Mouse (Mus musculus) T-helper 1 cell (primary cell): ENCODE data around the gene Fgfr2.

ENCODE experiments used
- in situ Hi-C: fragments of 300-600 bp; cut with MboI, MseI; formaldehyde crosslinking; loops from one replicate; pipeline ENCODE4 v1.15.1; 2025; ENCODE audit warnings: high pct_unique_total_duplicates

The Fgfr2 gene

DNA sequence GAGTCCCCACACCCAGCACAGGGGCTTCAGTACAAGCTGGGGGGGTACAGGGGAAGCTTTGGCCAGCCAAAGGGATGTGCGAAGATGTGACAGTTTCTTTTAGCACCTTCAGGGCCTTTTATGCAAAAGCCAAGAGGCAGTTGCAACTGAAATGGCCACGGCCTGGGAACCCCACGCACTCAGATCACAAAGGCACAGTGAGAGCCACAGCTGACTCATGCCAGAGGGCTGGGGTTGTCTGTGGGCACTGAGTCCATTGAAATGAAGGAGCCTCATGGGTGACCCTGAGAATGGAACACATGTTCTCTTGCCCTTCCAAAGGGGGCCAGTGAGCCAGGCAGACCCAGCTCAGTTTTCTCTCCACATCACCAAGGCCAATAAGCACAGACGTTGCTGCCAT, 114.5 kb downstream of the Fgfr2 start:
- in situ Hi-C loops = no loop called here

DNA sequence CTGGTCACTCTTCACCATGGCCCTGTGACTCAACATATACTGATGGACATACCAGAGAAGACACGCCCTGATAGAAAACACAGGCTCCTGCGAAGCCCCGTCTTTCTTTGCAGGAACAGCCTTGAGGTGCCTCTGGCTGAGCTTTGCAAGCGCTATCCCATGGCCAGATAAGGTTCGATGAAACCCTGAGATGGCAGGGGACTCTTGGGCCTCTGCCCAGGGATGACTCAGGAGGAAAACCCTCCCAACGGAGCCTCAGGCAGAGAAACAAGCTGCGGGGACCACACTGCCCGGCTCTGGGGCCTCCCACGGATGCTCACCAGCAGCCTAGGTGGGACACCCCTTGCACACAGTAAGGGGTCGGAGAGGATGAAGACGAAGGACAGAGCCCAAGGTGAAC, 115.8 kb downstream of the Fgfr2 start:
- in situ Hi-C loops = no loop called here

DNA sequence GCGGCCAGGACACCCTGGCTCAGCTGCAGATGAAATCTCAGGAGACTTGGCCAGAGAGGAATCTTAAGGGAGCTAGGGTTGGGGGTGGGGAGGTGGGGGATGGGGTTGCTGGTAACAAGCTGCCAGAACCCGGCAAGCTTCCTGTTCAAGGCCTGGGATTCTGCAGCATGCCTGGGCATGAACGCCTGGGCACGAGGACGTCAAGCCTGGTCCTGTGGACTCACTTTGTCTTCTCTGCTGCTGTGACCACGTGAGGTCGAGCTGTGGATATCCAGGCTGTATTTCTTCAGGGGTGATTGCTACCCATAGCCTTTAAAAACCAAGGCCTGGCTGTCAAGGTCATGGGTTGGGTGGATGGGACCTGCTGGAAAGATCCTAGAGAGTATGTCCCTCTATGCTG, 117.4 kb downstream of the Fgfr2 start:
- in situ Hi-C loops = no loop called here

DNA sequence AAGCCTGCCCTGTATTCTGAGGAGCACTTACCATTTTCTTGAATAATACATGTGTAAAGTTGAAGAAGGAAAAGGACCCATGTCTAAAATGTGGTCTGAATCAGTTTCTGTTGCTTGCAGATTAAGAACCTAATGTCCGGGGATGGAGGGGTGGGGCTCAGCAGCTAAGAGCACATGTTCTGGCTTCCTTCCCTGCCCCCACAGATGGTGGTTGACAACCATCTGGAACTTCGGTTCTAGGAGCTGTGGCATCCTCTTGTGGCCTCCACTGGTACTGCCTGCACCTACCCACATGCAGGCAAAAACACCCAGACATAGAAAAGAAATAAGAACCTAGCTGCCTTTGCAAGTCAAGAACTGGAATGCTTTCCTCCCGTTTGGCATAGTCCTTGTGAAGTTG, 119.7 kb downstream of the Fgfr2 start:
- in situ Hi-C loops = no loop called here

DNA sequence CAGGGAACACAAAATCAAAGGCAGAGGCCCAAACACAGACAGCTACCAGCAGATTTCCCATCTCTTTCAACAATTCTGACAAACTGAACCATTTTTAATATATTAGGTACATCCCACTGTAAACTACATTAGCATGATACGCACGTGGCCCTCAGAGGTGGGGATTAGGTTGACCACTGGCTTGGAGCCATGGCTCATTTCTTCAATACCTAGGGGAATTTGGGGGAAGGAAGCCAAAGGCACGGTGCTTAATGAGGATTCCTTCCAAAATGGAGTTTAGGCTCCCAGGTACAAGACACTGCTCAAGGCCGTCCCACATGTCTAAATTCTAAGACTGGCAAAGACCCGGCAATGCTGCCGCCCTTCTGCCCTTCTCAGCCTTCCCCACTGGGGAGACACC, 120.9 kb downstream of the Fgfr2 start:
- in situ Hi-C loops = no loop called here

DNA sequence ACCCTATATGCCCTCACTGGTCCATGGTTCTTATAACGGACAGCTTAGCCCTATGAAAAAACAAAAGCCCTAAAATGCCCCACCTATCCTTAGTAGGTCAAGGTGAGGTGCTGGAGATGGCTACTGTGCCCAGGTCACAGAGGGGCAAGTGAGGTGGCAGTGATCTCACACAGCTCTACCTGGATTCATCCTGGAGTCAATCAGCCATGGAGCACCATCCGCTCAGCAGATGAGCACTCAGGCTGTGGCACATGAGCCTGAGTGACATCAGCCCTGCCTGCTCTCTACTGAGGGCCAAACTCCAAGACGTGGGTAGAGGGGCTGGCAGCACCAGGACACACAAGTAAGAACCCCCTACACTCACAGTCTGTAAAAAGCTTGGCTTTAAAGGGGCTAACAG, 121.8 kb downstream of the Fgfr2 start:
- in situ Hi-C loops = no loop called here

- in situ Hi-C loops = loop anchor here (10.0 kb wide), 1 partner anchor 344 kb away; no protein-coding TSS in a partner anchor
These were observed 124.1 kb downstream of the Fgfr2 start for GRCm38 (mm10) chr7:132999061-132999460.

DNA sequence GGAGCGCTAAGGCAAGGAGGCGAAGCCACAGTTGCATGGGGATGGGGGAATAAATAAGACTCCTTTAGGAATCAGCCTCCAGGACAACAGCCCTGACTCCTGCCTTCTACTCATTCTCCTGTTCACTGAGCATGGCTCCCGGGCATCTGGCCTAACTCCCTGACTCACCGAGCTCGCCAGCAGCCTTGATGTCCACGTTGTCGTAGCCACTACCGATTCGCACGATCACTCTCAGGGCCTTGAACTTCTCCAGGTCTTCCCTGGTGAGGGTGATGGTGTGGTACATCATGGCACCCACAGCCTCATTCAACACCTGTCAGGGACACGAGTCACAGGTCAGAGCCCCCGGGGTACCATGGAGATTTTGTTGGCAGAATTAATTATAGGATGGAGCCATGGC, 124.5 kb downstream of the Fgfr2 start:
- in situ Hi-C loops = loop anchor here (10.0 kb wide), 1 partner anchor 344 kb away; no protein-coding TSS in a partner anchor

DNA sequence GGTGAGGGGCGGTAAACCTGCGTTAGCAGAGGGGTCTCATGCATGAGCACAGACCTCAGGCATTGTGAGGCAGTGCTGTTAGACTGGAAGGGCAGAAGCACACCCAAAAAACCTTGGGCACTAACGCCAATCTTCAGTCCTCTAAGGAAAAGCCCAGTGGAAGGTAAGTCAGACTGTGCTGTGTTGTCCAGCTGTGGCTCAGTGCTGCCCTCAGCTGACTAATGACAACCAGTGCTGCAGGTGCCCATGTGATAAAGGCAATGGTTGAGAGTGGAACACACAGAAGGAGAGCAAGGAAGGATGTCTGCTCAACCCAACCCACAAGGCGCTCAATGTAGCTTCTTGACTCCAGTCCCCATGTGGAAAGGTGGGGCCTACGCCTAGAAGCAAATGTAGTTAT, 126.8 kb downstream of the Fgfr2 start:
- in situ Hi-C loops = loop anchor here (10.0 kb wide), 1 partner anchor 342 kb away; no protein-coding TSS in a partner anchor

- in situ Hi-C loops = loop anchor here (10.0 kb wide), 1 partner anchor 340 kb away; no protein-coding TSS in a partner anchor
These were observed 128.4 kb downstream of the Fgfr2 start for GRCm38 (mm10) chr7:132994628-132995191.

- in situ Hi-C loops = loop anchor here (10.0 kb wide), 1 partner anchor 339 kb away; no protein-coding TSS in a partner anchor
These were observed 129.0 kb downstream of the Fgfr2 start for GRCm38 (mm10) chr7:132994120-132994519.

DNA sequence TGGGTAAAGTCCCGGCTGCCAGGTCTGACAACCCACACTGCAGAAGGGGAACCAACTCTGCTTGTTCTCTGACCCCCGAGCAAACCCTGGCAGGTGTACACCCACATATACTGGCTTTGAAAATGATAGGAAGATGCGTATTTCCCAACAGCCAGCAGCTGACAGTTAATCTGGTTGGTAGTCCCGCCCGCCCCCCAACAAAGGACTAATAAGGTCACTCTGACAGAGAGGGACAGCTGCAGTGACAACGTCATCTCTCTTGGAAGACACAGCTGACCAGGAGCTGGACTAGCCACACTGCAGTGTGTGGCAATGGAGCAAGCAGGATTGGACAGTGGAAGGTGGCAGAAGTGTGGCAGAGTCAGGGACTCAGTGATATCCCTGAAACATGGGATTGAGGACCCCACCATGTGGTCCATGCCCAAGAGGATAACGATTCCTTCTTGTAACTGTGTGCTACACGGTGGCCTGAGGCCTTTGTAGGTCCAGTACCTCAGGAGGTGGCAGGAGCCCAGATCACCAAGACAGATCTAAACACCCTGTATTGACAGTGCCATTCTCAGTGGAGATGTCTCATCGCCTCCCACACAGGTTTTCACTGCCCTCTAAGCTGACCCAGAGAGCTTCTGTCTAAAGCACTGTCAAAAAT, 130.1 kb downstream of the Fgfr2 start:
- in situ Hi-C loops = loop anchor here (10.0 kb wide), 1 partner anchor 338 kb away; no protein-coding TSS in a partner anchor

GRCm38 (mm10) chr7:132991240-132991900, 131.8 kb downstream of the Fgfr2 start:
- in situ Hi-C loops = loop anchor here (10.0 kb wide), 1 partner anchor 337 kb away; no protein-coding TSS in a partner anchor

- in situ Hi-C loops = loop anchor here (10.0 kb wide), 1 partner anchor 335 kb away; no protein-coding TSS in a partner anchor
These were observed 133.3 kb downstream of the Fgfr2 start for GRCm38 (mm10) chr7:132989839-132990238.

DNA sequence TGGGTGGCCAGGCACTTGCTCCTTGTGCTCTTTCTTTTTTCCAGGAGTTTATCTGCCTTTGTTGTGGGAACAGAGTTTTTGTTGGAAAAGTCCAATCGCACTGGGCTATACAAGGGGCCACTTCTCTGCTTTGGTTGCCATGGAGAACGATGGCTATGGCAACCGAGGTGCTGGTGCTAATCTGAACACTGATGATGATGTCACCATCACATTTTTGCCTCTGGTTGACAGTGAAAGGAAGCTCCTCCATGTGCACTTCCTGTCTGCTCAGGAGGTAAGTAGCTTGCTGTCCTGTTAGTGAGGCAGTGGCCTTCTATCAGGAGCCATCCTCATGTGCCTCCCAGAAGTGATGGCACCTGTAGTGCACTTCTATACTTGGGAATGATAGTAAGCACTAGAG, 140.5 kb downstream of the Fgfr2 start:
- in situ Hi-C loops = no loop called here

- in situ Hi-C loops = no loop called here
These were observed 145.2 kb downstream of the Fgfr2 start for GRCm38 (mm10) chr7:132977981-132978380.

GRCm38 (mm10) chr7:132976079-132976478, 147.1 kb downstream of the Fgfr2 start:
- in situ Hi-C loops = no loop called here

DNA sequence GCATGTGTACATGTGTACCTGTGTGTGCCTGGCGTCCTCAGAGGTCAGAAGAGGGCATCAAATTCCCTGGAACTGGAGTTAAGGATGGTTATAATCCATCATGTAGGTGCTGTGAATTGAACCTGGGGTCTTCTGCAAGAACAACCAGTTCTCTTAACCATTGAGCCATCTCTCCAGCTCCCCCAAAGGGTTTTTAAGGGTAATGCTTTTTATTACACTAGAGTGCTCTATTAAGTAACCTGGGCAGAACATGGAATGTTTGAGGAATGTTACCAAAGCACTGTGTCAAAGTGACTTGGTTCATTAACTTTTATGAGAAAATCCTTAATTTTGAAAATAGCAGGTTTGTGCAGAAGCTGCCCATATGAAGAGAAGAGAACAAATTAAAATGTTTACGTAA, 151.1 kb downstream of the Fgfr2 start:
- in situ Hi-C loops = no loop called here

- in situ Hi-C loops = no loop called here
These were observed 157.4 kb downstream of the Fgfr2 start for GRCm38 (mm10) chr7:132965707-132966106.

GRCm38 (mm10) chr7:132964395-132964794, 158.8 kb downstream of the Fgfr2 start:
- in situ Hi-C loops = no loop called here

GRCm38 (mm10) chr7:132950613-132951012, 172.5 kb downstream of the Fgfr2 start:
- in situ Hi-C loops = no loop called here

DNA sequence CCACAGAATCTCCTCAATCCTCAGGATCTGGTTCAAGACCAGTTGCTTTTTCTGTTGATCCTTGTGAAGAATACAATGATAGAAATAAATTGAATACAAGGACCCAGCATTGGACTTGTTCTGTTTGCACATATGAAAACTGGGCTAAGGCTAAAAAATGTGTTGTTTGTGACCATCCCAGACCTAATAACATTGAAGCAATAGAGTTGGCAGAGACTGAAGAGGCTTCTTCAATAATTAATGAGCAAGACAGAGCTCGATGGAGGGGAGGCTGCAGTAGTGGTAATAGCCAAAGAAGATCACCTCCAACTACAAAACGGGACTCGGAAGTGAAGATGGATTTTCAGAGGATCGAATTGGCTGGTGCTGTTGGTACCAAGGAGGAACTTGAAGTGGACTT, 173.2 kb downstream of the Fgfr2 start:
- in situ Hi-C loops = loop anchor here (25.0 kb wide), 1 partner anchor 1388 kb away; the partner anchor contains the start of gene Bub3
